In the genomic region with DNA sequence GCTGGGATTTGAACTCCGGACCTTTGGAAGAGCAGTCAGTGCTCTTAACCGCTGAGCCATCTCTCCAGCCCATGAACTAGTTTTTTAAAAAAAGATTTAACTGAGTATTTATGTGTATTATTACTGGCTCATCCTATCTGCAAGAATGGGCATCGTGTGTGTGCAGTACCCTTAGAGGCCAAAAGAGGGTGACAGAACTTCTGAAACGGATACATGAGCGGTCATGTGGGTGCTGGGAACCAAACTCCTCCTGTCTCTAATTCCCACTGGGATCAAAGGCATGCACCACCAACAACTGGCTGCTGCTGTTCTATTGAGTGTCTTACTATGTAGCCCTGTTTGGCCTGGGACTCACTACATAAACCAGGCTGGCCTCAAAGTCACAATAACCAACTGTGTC, we compare ENCODE assay signal across 1 mouse cellular context.
TF ChIP-seq lines count a peak whose summit lies in the region.

No protein-coding gene starts in this region.

TF ChIP-seq in MEL, 35 proteins besides CTCF, POLR2A, EP300 and RAD21:
- TF ChIP-seq POLR2AphosphoS5 (IDR thresholded peaks at IDR 0.05; ENCODE audit: borderline replicate concordance, low read depth, low read length): no peak
- TF ChIP-seq NRF1 (IDR thresholded peaks at IDR 0.05; ENCODE audit: insufficient read depth, low read depth, low read length, poor library complexity, severe bottlenecking): no peak
- no peak for TF ChIP-seq CHD1 (IDR thresholded peaks at IDR 0.05; ENCODE audit: low read depth, low read length)
- TF ChIP-seq ELF1 (IDR thresholded peaks at IDR 0.05; ENCODE audit: low read depth, low read length): no peak
- TF ChIP-seq MEF2A (IDR thresholded peaks at IDR 0.05; ENCODE audit: extremely low read depth, insufficient replicate concordance, low read depth, low read length, poor library complexity, severe bottlenecking): no peak
- TF ChIP-seq E2F4 (IDR thresholded peaks at IDR 0.05; ENCODE audit: borderline replicate concordance, low read depth, low read length): no peak
- no peak for TF ChIP-seq RCOR1 (IDR thresholded peaks at IDR 0.05; ENCODE audit: low read depth, low read length)
- TF ChIP-seq POLR2AphosphoS2 (IDR thresholded peaks at IDR 0.05; ENCODE audit: low read length): no peak
- TF ChIP-seq TBP (IDR thresholded peaks at IDR 0.05; ENCODE audit: low read depth, low read length): no peak
- TF ChIP-seq CHD2 (IDR thresholded peaks at IDR 0.05; ENCODE audit: low read length): no peak
- no peak for TF ChIP-seq MAFK (IDR thresholded peaks at IDR 0.05; ENCODE audit: borderline replicate concordance, low read depth, low read length)
- TF ChIP-seq UBTF (IDR thresholded peaks at IDR 0.05; ENCODE audit: borderline replicate concordance, insufficient read depth, low read depth, low read length): no peak
- TF ChIP-seq ZMIZ1 (IDR thresholded peaks at IDR 0.05; ENCODE audit: low read depth, low read length): no peak
